Mouse (Mus musculus): ENCODE measurements at regions not wholly inside any gene's neighbourhood (a gene's known extent, or its start where the extent isn't known, plus 50 kb on each side); places are given as distances from the start of the nearest gene placed in this dataset.

- no peak for TF ChIP-seq GATA4 (IDR thresholded peaks at IDR 0.05; ENCODE audit: insufficient replicate concordance, low read length)
Measured at GRCm38 (mm10) chr14:54121973-54122372, 131.9 kb downstream of the Dad1 start.

- no peak for TF ChIP-seq GATA4 (IDR thresholded peaks at IDR 0.05; ENCODE audit: insufficient replicate concordance, low read length)
Measured at GRCm38 (mm10) chr14:54121340-54121739, 132.6 kb downstream of the Dad1 start.

GRCm38 (mm10) chr14:54120194-54120593, 133.7 kb downstream of the Dad1 start:
- no peak for TF ChIP-seq GATA4 (IDR thresholded peaks at IDR 0.05; ENCODE audit: insufficient replicate concordance, low read length)

GRCm38 (mm10) chr14:54113216-54113615, 140.7 kb downstream of the Dad1 start:
- no peak for TF ChIP-seq GATA4 (IDR thresholded peaks at IDR 0.05; ENCODE audit: insufficient replicate concordance, low read length)

GRCm38 (mm10) chr14:54110971-54111370, 142.9 kb downstream of the Dad1 start:
- TF ChIP-seq GATA4 (IDR thresholded peaks at IDR 0.05; ENCODE audit: insufficient replicate concordance, low read length) = no peak

- no peak for TF ChIP-seq GATA4 (IDR thresholded peaks at IDR 0.05; ENCODE audit: insufficient replicate concordance, low read length)
Measured at GRCm38 (mm10) chr14:54109129-54109528, 144.8 kb downstream of the Dad1 start.

GRCm38 (mm10) chr14:54108311-54109074, 145.4 kb downstream of the Dad1 start:
- TF ChIP-seq GATA4 (IDR thresholded peaks at IDR 0.05; ENCODE audit: insufficient replicate concordance, low read length) = no peak

- no peak for TF ChIP-seq GATA4 (IDR thresholded peaks at IDR 0.05; ENCODE audit: insufficient replicate concordance, low read length)
Measured at GRCm38 (mm10) chr14:54107204-54107796, 146.6 kb downstream of the Dad1 start.

- no peak for TF ChIP-seq GATA4 (IDR thresholded peaks at IDR 0.05; ENCODE audit: insufficient replicate concordance, low read length)
Measured at GRCm38 (mm10) chr14:54104243-54104642, 149.7 kb downstream of the Dad1 start.

- TF ChIP-seq GATA4 (IDR thresholded peaks at IDR 0.05; ENCODE audit: insufficient replicate concordance, low read length) = no peak
Measured at GRCm38 (mm10) chr14:54103541-54103940, 150.4 kb downstream of the Dad1 start.

- no peak for TF ChIP-seq GATA4 (IDR thresholded peaks at IDR 0.05; ENCODE audit: insufficient replicate concordance, low read length)
Measured at GRCm38 (mm10) chr14:54103115-54103514, 150.8 kb downstream of the Dad1 start.

GRCm38 (mm10) chr14:54101775-54102174, 152.1 kb downstream of the Dad1 start:
- TF ChIP-seq GATA4 (IDR thresholded peaks at IDR 0.05; ENCODE audit: insufficient replicate concordance, low read length) = no peak

GRCm38 (mm10) chr14:54099360-54099759, 154.5 kb downstream of the Dad1 start:
- no peak for TF ChIP-seq GATA4 (IDR thresholded peaks at IDR 0.05; ENCODE audit: insufficient replicate concordance, low read length)

- TF ChIP-seq GATA4 (IDR thresholded peaks at IDR 0.05; ENCODE audit: insufficient replicate concordance, low read length) = no peak
Measured at GRCm38 (mm10) chr14:54098122-54098775, 155.7 kb downstream of the Dad1 start.

GRCm38 (mm10) chr14:54097026-54097425, 156.9 kb downstream of the Dad1 start:
- TF ChIP-seq GATA4 (IDR thresholded peaks at IDR 0.05; ENCODE audit: insufficient replicate concordance, low read length) = no peak

- TF ChIP-seq GATA4 (IDR thresholded peaks at IDR 0.05; ENCODE audit: insufficient replicate concordance, low read length) = no peak
Measured at GRCm38 (mm10) chr14:54092444-54092843, 161.5 kb downstream of the Dad1 start.
